Mouse (Mus musculus): ENCODE data around the gene Abo. TPM values are rescaled to one million over a fixed set of nuclear protein-coding genes. Genes with fewer than 3 reads are reported as not detected.

The Abo gene
- not detected in 2 replicates for polyA plus RNA-seq (2016; fragmentation: Nextera tagmentation; extraction: Ambion mirVana)

DNA sequence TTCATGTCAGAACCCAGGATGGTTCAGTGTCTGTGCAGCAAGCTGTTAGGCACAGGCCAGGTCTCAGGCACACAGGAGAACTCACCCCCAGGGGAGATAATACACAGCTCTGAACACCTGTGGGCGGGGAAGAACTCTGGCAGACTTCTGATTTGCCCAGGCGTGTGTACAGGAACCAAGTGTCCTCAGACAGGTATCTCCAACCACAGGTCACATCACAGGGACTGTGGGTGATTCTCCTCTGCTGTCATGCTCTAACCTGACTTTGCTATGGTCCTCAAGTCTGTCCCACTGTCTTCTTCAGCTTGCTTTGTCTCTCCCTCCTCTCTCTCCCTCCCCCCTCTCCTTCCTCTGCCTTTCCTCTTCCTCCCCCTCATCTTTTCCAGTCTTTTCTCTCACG, at the start of gene Abo:
Gene Abo (minus strand): TSS at position 101 of the 400 bp plus-strand sequence.
- H3K4me3 ChIP-seq = no peak within 1 kb of the TSS
- no peaks in the 10 kb centered on the region for H3K36me3 ChIP-seq
- H3K4me1 ChIP-seq = no peaks in the 10 kb centered on the region
- H3K27ac ChIP-seq (replicated peaks) = no peak within 1 kb of the TSS
- no peaks in the 10 kb centered on the region for H3K9me3 ChIP-seq (replicated peaks)
- DNase-seq (ENCODE audit: low spot score) = no peak
- no peaks in the 10 kb centered on the region for H3K27me3 ChIP-seq (ENCODE audit: low read depth, poor library complexity, severe bottlenecking)
- WGBS = 70% methylated on average over 3 of the region's 3 CpGs

DNA sequence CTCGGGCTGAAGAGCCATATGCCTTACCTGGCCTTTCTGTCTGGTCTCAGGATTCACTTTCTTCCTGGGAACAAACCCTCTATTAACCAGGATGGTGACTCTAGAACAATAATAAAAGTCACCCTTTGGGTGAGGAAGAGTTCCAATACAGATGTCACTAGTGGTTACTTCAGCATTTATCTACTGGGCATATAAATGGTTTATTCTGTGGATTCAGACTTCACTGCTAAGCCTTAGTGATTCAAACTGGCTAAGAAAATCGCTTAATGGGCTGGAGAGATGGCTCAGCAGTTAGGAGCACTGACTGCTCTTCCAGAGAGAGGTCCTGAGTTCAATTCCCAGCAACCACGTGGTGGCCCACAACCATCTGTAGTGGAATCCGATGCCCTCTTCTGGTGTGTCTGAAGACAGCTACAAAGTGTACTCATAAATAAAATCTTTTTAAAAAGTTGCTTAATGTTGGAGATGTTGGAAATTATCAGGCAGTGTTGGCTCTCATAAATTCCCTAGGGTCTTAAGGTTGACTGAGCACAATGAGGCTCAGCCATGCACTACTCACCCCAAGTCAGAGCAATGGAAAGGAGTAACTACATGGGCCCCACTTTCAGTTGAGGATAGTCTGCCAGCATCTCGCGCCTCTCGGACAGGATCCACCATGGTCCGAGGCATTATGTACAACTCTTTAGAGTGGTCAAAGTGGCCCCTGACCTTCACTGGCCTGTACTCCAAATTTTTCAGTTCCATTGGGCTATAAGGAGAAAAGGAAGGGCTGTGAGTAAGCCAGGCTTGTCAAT, 49.6 kb upstream of the Abo start:
- WGBS = 69% methylated on average over 8 of the region's 8 CpGs
- Histone ChIP-seq H3K4me3 (no peak overlapping the region), H3K27me3 (ENCODE audit: low read depth, poor library complexity, severe bottlenecking) (no peaks in the 10 kb centered on the region), H3K27ac (replicated peaks) (no peak overlapping the region), H3K36me3 (peaks cover 61% of the 10 kb centered on the region), H3K9me3 (replicated peaks) (no peaks in the 10 kb centered on the region), H3K4me1 (peaks cover 56% of the 10 kb centered on the region)
- DNase-seq (ENCODE audit: low spot score) = no peak

DNA sequence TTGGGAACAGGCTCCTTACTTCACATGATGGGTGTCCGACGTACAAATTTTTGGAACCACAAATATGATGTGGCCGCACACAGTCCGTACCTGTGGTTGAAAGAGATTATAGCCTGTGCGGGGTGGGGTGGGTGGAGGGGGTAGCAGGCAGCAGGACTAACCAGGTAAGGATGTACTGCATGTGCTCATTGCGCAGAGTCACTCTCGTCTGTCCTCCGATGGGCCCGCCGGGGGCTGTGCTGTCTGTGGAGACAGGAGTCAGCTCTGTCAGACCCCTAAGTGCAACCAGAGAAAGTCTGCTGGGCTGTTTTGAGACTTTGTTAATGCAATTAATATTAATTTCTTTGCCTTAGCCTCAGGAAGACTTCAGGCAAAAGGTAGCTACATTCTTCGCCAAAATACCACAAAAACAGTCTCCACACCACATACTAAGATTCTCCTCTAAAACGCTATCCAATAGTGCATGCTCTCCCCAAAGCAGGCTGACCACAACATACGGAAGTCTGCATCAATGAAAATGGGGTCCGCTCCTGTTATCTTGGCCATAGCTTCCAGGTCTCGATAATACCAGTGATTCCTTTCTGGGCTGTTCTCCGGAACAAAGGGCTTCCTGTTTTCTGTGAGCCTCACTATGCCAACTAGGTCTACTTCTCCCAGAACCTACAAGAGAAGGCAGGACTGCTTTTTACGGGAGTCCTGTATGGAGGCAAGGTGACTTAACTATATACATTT, 48.8 kb upstream of the Abo start:
- Histone ChIP-seq H3K4me1 (peaks cover 63% of the 10 kb centered on the region), H3K36me3 (peaks cover 59% of the 10 kb centered on the region)

DNA sequence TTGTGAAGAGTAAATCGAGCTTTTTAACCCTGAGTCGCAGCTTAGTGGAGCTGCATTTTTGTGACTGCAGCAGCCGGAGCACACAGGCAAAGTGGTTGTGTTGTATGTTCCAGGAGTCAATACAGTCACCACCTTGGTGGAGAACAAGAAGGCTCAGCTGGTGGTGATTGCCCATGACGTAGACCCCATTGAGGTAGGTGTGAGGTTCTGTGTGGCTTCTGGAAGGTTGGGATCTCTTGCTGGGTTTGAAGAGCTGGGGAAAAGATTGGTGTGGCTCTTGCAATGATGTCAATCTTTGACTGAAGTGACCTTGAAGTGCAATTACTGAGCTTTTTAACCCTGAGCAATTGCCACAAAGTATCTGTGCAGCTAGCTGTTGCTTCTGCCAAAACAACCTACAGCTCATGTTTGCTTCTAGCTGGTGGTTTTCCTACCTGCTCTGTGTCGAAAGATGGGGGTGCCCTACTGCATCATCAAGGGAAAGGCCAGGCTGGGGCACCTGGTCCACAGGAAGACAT, 47.5 kb upstream of the Abo start:
- peaks cover 63% of the 10 kb centered on the region for H3K4me1 ChIP-seq
- no peaks in the 10 kb centered on the region for H3K27me3 ChIP-seq (ENCODE audit: low read depth, poor library complexity, severe bottlenecking)
- H3K4me3 ChIP-seq = peak overlapping the region; percentile 93
- H3K36me3 ChIP-seq = peaks cover 59% of the 10 kb centered on the region
- DNase-seq (ENCODE audit: low spot score) = no peak
- WGBS = 78% methylated on average over 5 of the region's 5 CpGs
- H3K9me3 ChIP-seq (replicated peaks) = no peaks in the 10 kb centered on the region
- no peak overlapping the region for H3K27ac ChIP-seq (replicated peaks)

More for the DNA sequence above, 48.8 kb upstream of the Abo start:
- Histone ChIP-seq H3K4me3 (peak overlapping the region; percentile 17; the same call in 1 of the 2 replicates), H3K9me3 (replicated peaks) (no peaks in the 10 kb centered on the region), H3K27me3 (ENCODE audit: low read depth, poor library complexity, severe bottlenecking) (no peaks in the 10 kb centered on the region), H3K27ac (replicated peaks) (no peak overlapping the region)
- 87% methylated on average over 17 of the region's 17 CpGs for WGBS
- DNase-seq (ENCODE audit: low spot score) = no peak

DNA sequence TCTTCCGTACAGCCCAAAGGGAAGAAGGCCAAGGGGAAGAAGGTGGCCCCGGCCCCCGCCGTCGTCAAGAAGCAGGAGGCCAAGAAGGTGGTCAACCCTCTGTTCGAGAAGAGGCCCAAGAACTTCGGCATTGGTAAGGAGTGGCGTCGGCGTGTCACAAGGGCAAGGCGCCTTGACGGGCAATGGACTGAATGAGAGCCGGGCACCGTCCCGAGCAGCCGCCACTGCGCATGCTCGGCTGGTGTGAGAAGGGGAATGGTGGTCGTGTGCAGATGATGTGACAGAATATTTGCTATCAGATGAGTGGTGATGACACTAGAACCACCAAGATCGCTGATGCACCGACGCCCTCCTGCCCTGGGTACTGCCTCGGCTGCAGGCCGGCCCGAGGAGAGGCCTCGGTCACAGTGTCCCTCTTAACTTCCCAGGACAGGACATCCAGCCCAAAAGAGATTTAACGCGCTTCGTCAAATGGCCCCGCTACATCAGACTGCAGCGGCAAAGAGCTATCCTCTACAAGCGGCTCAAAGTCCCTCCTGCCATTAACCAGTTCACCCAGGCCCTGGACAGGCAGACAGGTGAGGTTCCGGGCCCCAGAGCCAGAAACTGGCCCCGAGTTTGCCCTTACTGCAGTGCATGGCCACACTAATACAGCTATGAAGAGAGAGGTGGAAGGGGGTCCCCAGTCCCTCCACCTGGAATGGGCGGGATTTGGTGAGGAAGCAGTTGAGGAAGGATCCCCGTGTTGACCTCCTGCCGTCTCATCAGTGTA, 46.4 kb upstream of the Abo start:
- Histone ChIP-seq H3K27ac (replicated peaks) (peak overlapping the region; percentile 98), H3K4me1 (peaks cover 56% of the 10 kb centered on the region), H3K9me3 (replicated peaks) (no peaks in the 10 kb centered on the region), H3K27me3 (ENCODE audit: low read depth, poor library complexity, severe bottlenecking) (no peaks in the 10 kb centered on the region), H3K36me3 (peaks cover 67% of the 10 kb centered on the region), H3K4me3 (peak overlapping the region; percentile 93)
- no peak for DNase-seq (ENCODE audit: low spot score)
- under 1% methylated on average over 37 of the region's 37 CpGs for WGBS

DNA sequence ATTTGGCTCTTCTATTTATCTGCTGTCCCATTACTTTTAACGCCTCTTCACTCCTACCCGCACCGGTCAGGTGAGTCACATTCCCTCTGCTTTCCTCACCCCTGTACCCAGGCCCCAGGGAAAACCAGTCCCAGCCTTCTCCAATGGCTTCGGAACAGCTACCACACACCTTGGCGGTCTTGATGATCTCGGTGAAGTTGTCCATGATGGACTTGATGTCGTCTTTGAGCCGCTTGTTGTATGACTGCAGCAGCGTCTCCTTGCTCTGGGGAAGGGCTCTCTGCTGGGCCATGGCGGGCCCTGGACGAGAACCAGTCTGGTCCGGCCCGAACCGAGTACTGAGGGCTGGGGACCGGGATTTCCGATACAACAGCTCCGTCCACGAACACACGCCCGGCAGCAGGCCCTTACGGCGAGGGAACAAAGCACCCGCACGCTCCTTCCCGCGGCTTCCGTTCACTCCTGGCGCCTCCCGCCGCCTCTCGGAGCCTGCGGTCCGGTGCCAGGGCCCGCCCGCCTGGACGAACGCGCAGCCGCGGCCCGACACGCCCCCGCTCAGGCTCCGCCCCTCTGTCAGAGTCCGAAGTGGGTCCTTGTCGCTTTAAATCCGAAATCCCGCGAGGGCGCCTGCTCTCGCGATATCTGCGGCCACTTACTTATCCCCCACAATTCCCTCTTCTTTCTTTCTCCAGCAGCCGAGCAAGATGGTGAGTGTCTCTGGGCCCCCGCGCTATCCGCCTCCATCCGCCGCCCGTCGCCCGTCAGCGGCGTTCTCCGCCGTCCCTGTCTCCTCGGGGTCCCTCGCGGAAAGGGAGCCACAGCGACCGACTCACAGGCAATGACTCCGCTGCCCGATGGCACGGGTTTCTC, 45.6 kb upstream of the Abo start, which contains the start of the genes Med22 and Rpl7a:
Gene Med22 (minus strand): TSS at position 554 of the 870 bp plus-strand sequence.
Gene Rpl7a (plus strand): TSS at position 641 of the 870 bp plus-strand sequence.
- Histone ChIP-seq H3K4me3 (peak within 1 kb of the TSS; percentile 93), H3K27me3 (ENCODE audit: low read depth, poor library complexity, severe bottlenecking) (no peaks in the 10 kb centered on the region), H3K4me1 (peaks cover 47% of the 10 kb centered on the region), H3K27ac (replicated peaks) (peak within 1 kb of the TSS; percentile 98), H3K9me3 (replicated peaks) (no peaks in the 10 kb centered on the region), H3K36me3 (peaks cover 76% of the 10 kb centered on the region)
- peak; percentile 98 for DNase-seq (ENCODE audit: low spot score)
- under 1% methylated on average over 74 of the region's 74 CpGs for WGBS

DNA sequence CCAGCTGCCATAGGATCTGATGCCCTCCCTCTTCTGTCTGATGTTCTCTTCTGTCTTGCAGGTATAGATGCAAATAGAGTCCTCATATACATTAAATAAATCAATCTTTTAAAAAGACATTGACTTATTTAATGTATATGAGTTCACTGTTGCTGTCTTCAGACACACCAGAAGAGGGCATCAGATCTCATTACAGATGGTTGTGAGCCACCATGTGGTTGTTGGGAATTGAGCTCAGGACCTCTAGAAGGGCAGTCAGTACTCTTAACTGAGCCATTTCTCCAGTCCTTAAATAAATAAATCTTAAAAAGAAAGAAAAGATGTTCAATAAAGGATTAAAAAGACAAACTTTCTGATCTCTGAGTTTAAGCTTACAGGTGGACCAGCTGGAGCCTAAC, 44.6 kb upstream of the Abo start:
- Histone ChIP-seq H3K27ac (replicated peaks) (peak overlapping the region; percentile 98), H3K36me3 (peaks cover 80% of the 10 kb centered on the region), H3K4me1 (peaks cover 39% of the 10 kb centered on the region), H3K9me3 (replicated peaks) (no peaks in the 10 kb centered on the region), H3K27me3 (ENCODE audit: low read depth, poor library complexity, severe bottlenecking) (no peaks in the 10 kb centered on the region), H3K4me3 (peak overlapping the region; percentile 93)
- no peak for DNase-seq (ENCODE audit: low spot score)

DNA sequence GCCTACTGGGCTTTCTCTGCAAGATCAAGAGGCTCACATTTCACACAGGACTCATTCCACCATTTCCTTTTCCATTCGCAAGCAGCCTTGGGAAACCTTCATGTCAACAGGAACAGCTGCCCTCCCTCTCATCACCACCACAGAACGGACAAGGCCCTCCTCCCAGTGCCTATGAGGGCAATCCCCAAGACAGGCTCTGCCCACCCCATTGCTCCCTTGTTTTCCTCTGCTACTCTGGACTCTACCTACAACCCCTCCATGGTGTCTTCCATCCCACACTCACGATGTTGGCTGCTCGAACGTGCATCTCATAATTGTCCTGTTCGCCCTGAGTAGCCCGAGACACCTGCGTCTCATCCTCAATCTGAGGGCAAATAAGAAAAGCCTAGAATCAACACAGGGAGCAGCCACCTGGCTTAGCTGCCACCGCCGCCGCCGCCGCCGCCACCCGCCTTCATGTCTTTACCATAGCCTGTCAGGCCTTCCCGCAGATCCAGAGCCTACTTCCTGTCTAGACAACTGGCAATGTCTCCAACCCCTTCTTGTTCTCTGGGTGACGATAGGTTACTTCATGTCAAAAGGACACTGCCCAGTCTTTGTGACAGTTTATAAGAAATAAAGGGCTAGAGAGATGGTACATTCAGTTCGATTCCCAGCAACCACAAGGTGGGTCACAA, 44.1 kb upstream of the Abo start:
- peaks cover 41% of the 10 kb centered on the region for H3K4me1 ChIP-seq
- H3K36me3 ChIP-seq = peaks cover 78% of the 10 kb centered on the region
- H3K27me3 ChIP-seq (ENCODE audit: low read depth, poor library complexity, severe bottlenecking) = no peaks in the 10 kb centered on the region
- no peaks in the 10 kb centered on the region for H3K9me3 ChIP-seq (replicated peaks)
- WGBS = 91% methylated on average over 18 of the region's 18 CpGs
- no peak for DNase-seq (ENCODE audit: low spot score)
- H3K4me3 ChIP-seq = peak overlapping the region; percentile 93
- no peak overlapping the region; the same call in 1 of the 2 replicates for H3K27ac ChIP-seq (replicated peaks)

DNA sequence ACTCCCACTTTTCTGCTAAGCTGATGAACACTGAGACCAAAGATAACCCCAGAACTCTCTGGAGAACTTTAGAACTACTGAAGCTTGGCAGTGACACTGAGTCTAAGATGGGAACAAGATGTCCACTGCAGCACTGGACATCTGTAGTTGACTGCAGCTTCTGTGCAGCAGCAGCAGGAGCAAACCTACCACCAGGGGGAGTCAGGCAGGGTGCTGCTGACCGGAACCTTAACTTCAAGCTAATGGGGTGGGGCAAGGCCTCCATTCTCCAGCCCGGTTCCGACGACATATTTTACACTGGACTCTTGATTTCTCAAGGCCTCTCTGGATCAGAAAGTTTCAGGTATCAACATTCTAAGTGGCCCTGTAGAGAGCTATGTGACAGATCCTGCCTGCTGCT, 42.3 kb upstream of the Abo start:
- Histone ChIP-seq H3K27ac (replicated peaks) (no peak overlapping the region), H3K4me1 (peaks cover 45% of the 10 kb centered on the region), H3K9me3 (replicated peaks) (no peaks in the 10 kb centered on the region), H3K4me3 (no peak overlapping the region), H3K36me3 (peaks cover 60% of the 10 kb centered on the region), H3K27me3 (ENCODE audit: low read depth, poor library complexity, severe bottlenecking) (no peaks in the 10 kb centered on the region)
- peak; percentile 51 for DNase-seq (ENCODE audit: low spot score)
- WGBS = 71% methylated on average over 4 of the region's 4 CpGs

DNA sequence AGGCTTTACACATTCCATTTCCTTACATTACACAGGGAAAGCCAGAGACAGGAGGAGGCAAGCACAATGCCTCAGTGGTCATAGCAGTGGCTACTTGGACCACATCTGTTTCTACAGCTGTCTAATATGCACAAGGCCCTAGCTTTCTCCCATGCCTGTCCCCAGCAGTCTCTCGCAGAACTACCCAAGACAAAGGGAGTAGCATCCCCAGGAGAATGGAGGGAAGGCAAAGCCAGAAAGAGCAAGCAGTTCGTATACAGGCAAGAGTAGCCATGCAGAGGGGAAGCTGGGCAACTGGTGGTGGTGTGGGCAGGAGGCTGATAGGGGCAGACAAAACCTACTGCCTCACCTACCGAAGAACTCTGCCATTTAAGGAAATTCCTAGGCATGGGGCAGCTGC, 41.7 kb upstream of the Abo start:
- Histone ChIP-seq H3K36me3 (peaks cover 53% of the 10 kb centered on the region), H3K4me1 (peaks cover 45% of the 10 kb centered on the region)
- no peak for DNase-seq (ENCODE audit: low spot score)

DNA sequence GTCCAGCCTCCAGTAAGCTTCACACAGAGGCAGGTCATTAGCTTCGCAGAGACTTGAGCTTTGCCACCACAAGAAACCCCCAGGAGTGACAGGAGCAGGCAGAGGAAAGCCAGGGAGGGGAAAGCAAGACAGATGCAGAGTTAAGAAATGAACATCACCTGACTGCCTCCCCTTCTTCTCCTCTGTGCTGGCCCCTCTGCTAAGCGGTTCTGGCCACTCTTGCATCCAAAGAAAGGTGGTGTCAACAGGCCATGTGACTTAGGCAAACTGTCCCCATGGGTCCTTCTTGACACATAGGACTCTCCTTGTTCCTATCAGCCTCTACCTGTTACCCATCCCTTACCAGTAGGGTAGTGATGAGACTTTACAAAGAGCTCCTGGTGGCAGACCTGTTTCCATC, 41.2 kb upstream of the Abo start:
- H3K36me3 ChIP-seq = peaks cover 49% of the 10 kb centered on the region

More for the DNA sequence above, 41.7 kb upstream of the Abo start:
- no peak overlapping the region for H3K4me3 ChIP-seq
- H3K27ac ChIP-seq (replicated peaks) = no peak overlapping the region
- H3K27me3 ChIP-seq (ENCODE audit: low read depth, poor library complexity, severe bottlenecking) = no peaks in the 10 kb centered on the region
- no peaks in the 10 kb centered on the region for H3K9me3 ChIP-seq (replicated peaks)
- WGBS = 94% methylated on average over 3 of the region's 3 CpGs

More for the DNA sequence above, 41.2 kb upstream of the Abo start:
- H3K4me1 ChIP-seq = peaks cover 49% of the 10 kb centered on the region
- no peaks in the 10 kb centered on the region for H3K27me3 ChIP-seq (ENCODE audit: low read depth, poor library complexity, severe bottlenecking)
- no peaks in the 10 kb centered on the region for H3K9me3 ChIP-seq (replicated peaks)
- no peak for DNase-seq (ENCODE audit: low spot score)
- 82% methylated on average over 2 of the region's 2 CpGs for WGBS
- no peak overlapping the region for H3K4me3 ChIP-seq
- H3K27ac ChIP-seq (replicated peaks) = no peak overlapping the region

Data from midbrain, embryonic 10.5 days (tissue).